Mouse (Mus musculus) intestine, embryonic 15.5 days (tissue): ENCODE data around the gene Anxa2. TPM values are rescaled to one million over a fixed set of nuclear protein-coding genes. Genes with fewer than 3 reads are reported as not detected.
A peak's percentile ranks its signal among the peaks of the same experiment; 100 is the strongest.

ENCODE experiments used
- ATAC-seq: fragments of 200-750 bp; cut with Nextera tagmentation; 2 replicates; pipeline ENCODE4 v1.8.0; 2017; ENCODE audit warnings: moderate TSS enrichment, moderate library complexity
- H3K27ac ChIP-seq: fragments of 300-500 bp; sonication (generic); 2 replicates; pipeline ENCODE4 v1.5.1; 2015; ENCODE audit warnings: mild to moderate bottlenecking, inconsistent platforms
- H3K27me3 ChIP-seq: fragments of 300-500 bp; sonication (generic); replicated peaks from 2 replicates; pipeline ENCODE4 v1.6.1; 2015; ENCODE audit warnings: inconsistent platforms
- H3K36me3 ChIP-seq: fragments of 300-500 bp; sonication (generic); 2 replicates; pipeline ENCODE4 v1.6.1; 2015; ENCODE audit warnings: inconsistent platforms
- H3K4me1 ChIP-seq: fragments of 300-500 bp; sonication (generic); replicated peaks from 2 replicates; pipeline ENCODE4 v1.6.1; 2015; ENCODE audit warnings: inconsistent platforms
- H3K4me2 ChIP-seq: fragments of 300-500 bp; sonication (generic); replicated peaks from 2 replicates; pipeline ENCODE4 v1.6.1; 2015; ENCODE audit warnings: mild to moderate bottlenecking, inconsistent platforms
- H3K4me3 ChIP-seq: fragments of 300-500 bp; sonication (generic); replicated peaks from 2 replicates; pipeline ENCODE4 v1.5.1; 2015; ENCODE audit warnings: inconsistent platforms
- H3K9ac ChIP-seq: fragments of 300-500 bp; sonication (generic); 2 replicates; pipeline ENCODE4 v1.6.1; 2015; ENCODE audit warnings: inconsistent platforms
- H3K9me3 ChIP-seq: fragments of 300-500 bp; sonication (generic); 2 replicates; pipeline ENCODE4 v1.6.1; 2016; ENCODE audit warnings: inconsistent platforms
- WGBS: fragments of 180-500 bp; shearing (Covaris S2); methylation state at CpG from one replicate; pipeline ENCODE4 v1.1.7; 2015; 5-methylcytosine and 5-hydroxymethylcytosine counted together
- polyA plus RNA-seq: library from polyadenylated mRNA; unstranded; fragments of >200 nt; fragmentation: Nextera tagmentation; extraction: Ambion mirVana; gene quantifications from 2 replicates; pipeline ENCODE4 v1.2.1, GENCODE M21; 2015

The Anxa2 gene
- polyA plus RNA-seq, 1 experiment from 2014 or later = 462 TPM

DNA sequence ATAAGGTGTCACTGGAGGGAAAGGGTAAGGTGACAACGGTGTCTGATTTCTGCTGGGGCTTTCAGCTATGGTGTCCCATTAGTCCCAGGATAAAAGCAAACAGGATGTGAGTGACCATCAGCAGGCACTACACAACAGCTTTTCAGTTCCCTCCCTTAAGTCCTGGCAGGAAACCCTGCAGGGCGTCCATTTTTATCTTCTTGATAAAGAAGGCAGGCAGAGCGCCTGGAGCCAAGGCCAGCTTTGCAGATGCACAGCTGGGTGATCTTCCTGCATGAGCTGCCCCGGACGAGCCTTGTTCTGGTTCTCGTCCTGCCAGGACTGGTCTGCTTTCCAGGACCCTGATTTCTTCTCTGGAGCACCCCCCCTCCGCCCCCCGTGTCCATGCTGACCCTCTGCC lies 35.1 kb downstream of the Anxa2 start:
- ATAC-seq = no peak
- no peaks in the 10 kb centered on the region for H3K9me3 ChIP-seq
- 46% methylated on average over 8 of the region's 8 CpGs for WGBS
- no peaks in the 10 kb centered on the region for H3K27me3 ChIP-seq
- H3K27ac ChIP-seq = no peak overlapping the region
- peaks cover 52% of the 10 kb centered on the region for H3K36me3 ChIP-seq
- H3K9ac ChIP-seq = no peak overlapping the region
- H3K4me2 ChIP-seq = no peak overlapping the region
- no peak overlapping the region for H3K4me3 ChIP-seq
- H3K4me1 ChIP-seq = no peaks in the 10 kb centered on the region

GRCm38 (mm10) chr9:69488972-69489371 lies 35.6 kb downstream of the Anxa2 start:
- WGBS = 30% methylated on average over 5 of the region's 5 CpGs
- H3K9me3 ChIP-seq = no peaks in the 10 kb centered on the region
- H3K4me2 ChIP-seq = no peak overlapping the region
- no peak overlapping the region for H3K4me3 ChIP-seq
- H3K36me3 ChIP-seq = peaks cover 54% of the 10 kb centered on the region
- H3K9ac ChIP-seq = no peak overlapping the region
- no peak for ATAC-seq
- no peak overlapping the region for H3K27ac ChIP-seq
- no peaks in the 10 kb centered on the region for H3K4me1 ChIP-seq
- H3K27me3 ChIP-seq = no peaks in the 10 kb centered on the region

- Histone ChIP-seq H3K9ac (no peak overlapping the region), H3K36me3 (peaks cover 32% of the 10 kb centered on the region), H3K9me3 (no peaks in the 10 kb centered on the region), H3K4me2 (no peak overlapping the region), H3K27ac (no peak overlapping the region), H3K4me3 (no peak overlapping the region), H3K27me3 (no peaks in the 10 kb centered on the region), H3K4me1 (no peaks in the 10 kb centered on the region)
- no peak for ATAC-seq
- 96% methylated on average over 6 of the region's 6 CpGs for WGBS
Measured at GRCm38 (mm10) chr9:69492809-69493208, 39.4 kb downstream of the Anxa2 start.

GRCm38 (mm10) chr9:69502504-69502903 lies 49.1 kb downstream of the Anxa2 start:
- Histone ChIP-seq H3K9me3 (no peaks in the 10 kb centered on the region), H3K27me3 (peaks cover 7% of the 10 kb centered on the region; the same call in 1 of the 2 replicates), H3K4me3 (no peak overlapping the region), H3K4me1 (no peaks in the 10 kb centered on the region), H3K36me3 (no peaks in the 10 kb centered on the region), H3K9ac (no peak overlapping the region), H3K4me2 (no peak overlapping the region), H3K27ac (no peak overlapping the region)
- ATAC-seq = no peak
- 31% methylated on average over 6 of the region's 6 CpGs for WGBS

DNA sequence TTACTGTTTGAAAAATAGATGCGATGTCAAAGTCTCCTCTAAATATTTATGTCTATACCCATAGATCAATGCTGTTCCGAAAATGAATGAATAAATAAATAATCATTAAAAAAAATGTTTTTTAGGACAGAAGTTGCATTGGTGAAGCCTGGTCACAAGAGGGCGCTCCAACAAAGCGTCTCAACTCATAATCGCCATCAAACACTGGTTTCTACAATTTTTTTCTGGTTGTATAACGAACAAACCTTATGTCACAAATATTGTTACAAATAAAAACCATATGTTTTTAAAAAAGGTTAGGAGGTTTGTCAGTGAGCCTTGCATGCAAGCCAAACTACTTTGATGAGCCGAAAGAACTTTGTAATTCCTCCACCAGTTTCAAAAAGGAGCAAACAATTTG lies 52.2 kb downstream of the Anxa2 start:
- Histone ChIP-seq H3K9me3 (no peaks in the 10 kb centered on the region), H3K27me3 (peaks cover 13% of the 10 kb centered on the region; the same call in 1 of the 2 replicates), H3K36me3 (no peaks in the 10 kb centered on the region), H3K4me1 (no peaks in the 10 kb centered on the region), H3K27ac (no peak overlapping the region), H3K9ac (no peak overlapping the region), H3K4me2 (no peak overlapping the region), H3K4me3 (no peak overlapping the region)
- no peak for ATAC-seq
- 13% methylated on average over 7 of the region's 7 CpGs for WGBS

DNA sequence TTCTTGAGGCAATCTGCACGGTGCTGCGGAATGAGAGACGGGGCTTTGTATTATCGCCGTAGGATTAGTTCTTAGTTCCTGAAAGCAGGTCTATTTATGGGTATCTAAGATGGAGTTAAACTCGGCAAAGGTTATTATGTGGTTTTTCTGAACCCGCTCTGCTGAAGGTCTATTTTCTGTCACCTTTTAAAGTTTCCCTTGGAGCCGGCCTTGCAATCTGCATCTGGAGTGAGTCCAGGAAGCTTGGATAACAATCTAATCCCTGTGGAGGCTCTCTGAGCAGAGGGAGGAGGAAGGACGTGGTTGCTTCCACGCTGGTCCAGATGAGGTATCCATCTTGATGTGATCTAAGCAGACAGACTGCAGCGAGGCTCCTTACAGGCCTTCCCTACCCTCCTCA lies 53.8 kb downstream of the Anxa2 start:
- no peak overlapping the region for H3K9ac ChIP-seq
- H3K4me2 ChIP-seq = no peak overlapping the region

DNA sequence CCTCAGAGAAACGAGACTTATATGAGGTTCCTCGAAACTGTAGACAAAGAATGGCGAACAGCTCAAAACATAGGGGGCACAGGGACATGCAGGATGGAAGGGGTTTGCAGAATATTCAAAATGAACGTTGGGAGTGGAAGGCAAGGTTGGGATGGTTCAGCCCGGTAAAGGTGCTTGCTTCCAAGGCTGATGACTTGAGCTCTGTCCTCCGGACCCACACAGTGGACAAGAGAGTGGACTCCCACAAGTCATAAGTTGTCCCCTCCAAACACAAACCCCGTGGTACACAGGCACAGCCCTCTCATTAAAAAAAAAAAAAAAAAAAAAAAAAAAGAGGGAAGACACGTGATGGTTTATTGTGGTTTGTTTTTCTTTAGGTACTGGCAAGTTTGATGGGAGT lies 54.6 kb downstream of the Anxa2 start:
- no peak overlapping the region for H3K9ac ChIP-seq
- H3K27me3 ChIP-seq = peaks cover 13% of the 10 kb centered on the region; the same call in 1 of the 2 replicates
- H3K4me2 ChIP-seq = no peak overlapping the region
- 72% methylated on average over 8 of the region's 8 CpGs for WGBS
- ATAC-seq = no peak
- no peaks in the 10 kb centered on the region for H3K9me3 ChIP-seq
- no peaks in the 10 kb centered on the region for H3K36me3 ChIP-seq
- no peak overlapping the region for H3K27ac ChIP-seq
- H3K4me1 ChIP-seq = no peaks in the 10 kb centered on the region
- H3K4me3 ChIP-seq = no peak overlapping the region

More for the DNA sequence above, 53.8 kb downstream of the Anxa2 start:
- Histone ChIP-seq H3K4me3 (no peak overlapping the region), H3K9me3 (no peaks in the 10 kb centered on the region), H3K4me1 (no peaks in the 10 kb centered on the region), H3K27me3 (peaks cover 13% of the 10 kb centered on the region; the same call in 1 of the 2 replicates), H3K36me3 (no peaks in the 10 kb centered on the region), H3K27ac (no peak overlapping the region)
- WGBS = 48% methylated on average over 11 of the region's 11 CpGs
- no peak for ATAC-seq

GRCm38 (mm10) chr9:69511881-69512590 lies 58.6 kb downstream of the Anxa2 start:
- WGBS = 38% methylated on average over 11 of the region's 11 CpGs
- no peak overlapping the region for H3K4me2 ChIP-seq

GRCm38 (mm10) chr9:69512726-69513125 lies 59.3 kb downstream of the Anxa2 start:
- 79% methylated on average over 1 of the region's 1 CpGs for whole genome bisulfite sequencing
- Histone ChIP-seq H3K4me3 (no peak overlapping the region), H3K9me3 (no peaks in the 10 kb centered on the region), H3K27me3 (0 out of 2 replicates have a peak, but pooled peaks cover 4% of the 10 kb centered on the region), H3K36me3 (no peaks in the 10 kb centered on the region), H3K9ac (no peak overlapping the region), H3K4me2 (no peak overlapping the region), H3K4me1 (no peaks in the 10 kb centered on the region; the same call in 1 of the 2 replicates), H3K27ac (no peak overlapping the region)
- no peak for ATAC-seq

More at GRCm38 (mm10) chr9:69511881-69512590, 58.6 kb downstream of the Anxa2 start:
- Histone ChIP-seq H3K36me3 (no peaks in the 10 kb centered on the region), H3K27me3 (peaks cover 10% of the 10 kb centered on the region; the same call in 1 of the 2 replicates), H3K27ac (no peak overlapping the region), H3K9me3 (no peaks in the 10 kb centered on the region), H3K9ac (no peak overlapping the region), H3K4me3 (no peak overlapping the region), H3K4me1 (no peaks in the 10 kb centered on the region)
- no peak for ATAC-seq

DNA sequence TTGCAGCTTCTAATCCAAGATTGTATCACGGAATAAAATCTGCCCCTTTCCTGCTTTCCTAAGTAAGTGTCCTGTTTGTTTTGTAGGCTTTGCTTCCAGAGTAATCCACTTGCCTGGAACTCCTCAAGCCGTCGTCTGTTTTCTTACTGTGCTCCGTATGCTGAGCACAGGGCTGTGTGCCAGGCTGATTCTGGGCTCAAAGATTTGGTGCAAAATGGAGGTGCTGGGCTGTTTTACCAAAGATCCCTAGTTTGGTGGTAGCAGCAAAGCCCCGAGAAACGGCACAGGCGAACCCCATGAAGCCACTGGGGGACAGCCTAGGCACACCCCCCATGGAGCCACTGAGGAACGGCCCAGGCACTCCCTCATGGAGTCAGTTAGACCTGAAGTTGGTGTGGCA lies 60.8 kb downstream of the Anxa2 start:
- H3K27ac ChIP-seq = no peak overlapping the region
- ATAC-seq = no peak
- 63% methylated on average over 8 of the region's 8 CpGs for WGBS
- no peaks in the 10 kb centered on the region; the same call in 1 of the 2 replicates for H3K4me1 ChIP-seq
- H3K27me3 ChIP-seq = no peaks in the 10 kb centered on the region
- no peak overlapping the region for H3K4me3 ChIP-seq
- H3K36me3 ChIP-seq = no peaks in the 10 kb centered on the region
- H3K4me2 ChIP-seq = no peak overlapping the region
- H3K9me3 ChIP-seq = no peaks in the 10 kb centered on the region
- H3K9ac ChIP-seq = no peak overlapping the region

GRCm38 (mm10) chr9:69515416-69515815 lies 62.0 kb downstream of the Anxa2 start:
- Histone ChIP-seq H3K9me3 (no peaks in the 10 kb centered on the region), H3K4me2 (no peak overlapping the region), H3K9ac (no peak overlapping the region), H3K4me1 (no peaks in the 10 kb centered on the region; the same call in 1 of the 2 replicates), H3K36me3 (no peaks in the 10 kb centered on the region), H3K27me3 (no peaks in the 10 kb centered on the region), H3K27ac (no peak overlapping the region), H3K4me3 (no peak overlapping the region)
- 82% methylated on average over 7 of the region's 7 CpGs for WGBS
- ATAC-seq = no peak

- no peak overlapping the region for H3K4me3 ChIP-seq
- no peaks in the 10 kb centered on the region for H3K36me3 ChIP-seq
- H3K27ac ChIP-seq = no peak overlapping the region
- no peak overlapping the region for H3K4me2 ChIP-seq
- 49% methylated on average over 20 of the region's 20 CpGs for WGBS
- peak; percentile 53; the same call in 1 of the 2 replicates for ATAC-seq
- no peak overlapping the region for H3K9ac ChIP-seq
- no peaks in the 10 kb centered on the region for H3K27me3 ChIP-seq
- no peaks in the 10 kb centered on the region for H3K9me3 ChIP-seq
- no peaks in the 10 kb centered on the region; the same call in 1 of the 2 replicates for H3K4me1 ChIP-seq
Measured at GRCm38 (mm10) chr9:69517387-69518035, 64.1 kb downstream of the Anxa2 start.
